Mouse (Mus musculus) effector memory CD4-positive, alpha-beta T cell, adult 7 months (primary cell): ENCODE results near the gene Serping1. TPM values are rescaled to one million over a fixed set of nuclear protein-coding genes. Genes with fewer than 3 reads are reported as not detected.

Source experiments
- polyA plus RNA-seq: library from polyadenylated mRNA; unstranded; fragments of 100-300 nt; shearing (Covaris generic); gene quantifications from one replicate; pipeline ENCODE4 v1.2.1, GENCODE M21; 2017

The Serping1 gene
- 0.45 TPM for polyA plus RNA-seq

GRCm38 (mm10) chr2:84775241-84775640 is at the start of gene Serping1:
Gene Serping1 (minus strand): TSS chr2:84775444.

GRCm38 (mm10) chr2:84822552-84822951 is 47.3 kb upstream of the Serping1 start, which contains the start of gene Smtnl1:
Gene Smtnl1 (minus strand): TSS chr2:84822652.

DNA sequence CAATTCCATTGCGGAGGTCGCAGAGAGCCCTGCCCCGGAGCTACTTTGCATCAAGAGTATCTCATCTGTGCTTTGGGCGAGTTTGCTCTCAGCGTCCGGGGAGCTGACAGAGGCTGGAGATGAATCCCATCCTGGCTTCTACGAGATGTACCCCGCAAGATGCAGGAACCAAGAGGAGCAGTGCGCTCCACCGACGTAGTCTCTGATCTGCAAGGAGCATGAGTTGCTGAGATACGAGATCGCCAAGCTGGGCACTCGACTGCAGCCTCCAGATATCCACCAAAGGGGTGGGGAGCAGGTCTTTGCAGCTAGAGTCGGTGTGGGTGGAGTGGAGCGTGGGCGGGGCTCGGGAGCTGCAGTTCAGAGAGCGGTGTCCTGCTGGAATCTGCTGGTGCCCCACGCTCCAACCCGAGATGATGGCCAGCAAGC is 23.3 kb upstream of the Serping1 start, which contains the start of gene Ube2l6:
Gene Ube2l6, plus strand, starts transcription at position 336 of the 429 bp plus-strand sequence.

DNA sequence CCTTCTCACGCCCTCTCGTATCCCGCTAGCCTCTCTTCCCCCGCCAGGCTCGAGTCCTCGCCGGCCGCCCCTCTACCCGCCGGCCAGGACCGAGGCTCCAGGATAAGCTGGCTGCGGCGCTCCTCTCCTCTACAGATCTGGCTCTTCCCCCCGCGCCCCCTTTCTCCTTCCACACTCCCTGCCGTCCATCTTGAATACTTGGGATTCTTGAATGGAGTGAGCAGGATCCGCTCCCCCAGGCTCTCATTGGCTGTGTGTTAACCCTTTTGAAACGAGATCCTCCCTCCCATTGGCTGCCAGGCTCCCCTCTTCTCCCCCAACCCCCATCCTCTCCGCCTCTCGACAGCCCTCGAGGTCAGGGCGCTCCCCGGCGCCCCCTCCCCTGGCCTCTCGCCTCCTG is 31.7 kb downstream of the Serping1 start, which contains the start of gene Gm19426:
Gene Gm19426, minus strand, starts transcription at position 95 of the 400 bp plus-strand sequence.

DNA sequence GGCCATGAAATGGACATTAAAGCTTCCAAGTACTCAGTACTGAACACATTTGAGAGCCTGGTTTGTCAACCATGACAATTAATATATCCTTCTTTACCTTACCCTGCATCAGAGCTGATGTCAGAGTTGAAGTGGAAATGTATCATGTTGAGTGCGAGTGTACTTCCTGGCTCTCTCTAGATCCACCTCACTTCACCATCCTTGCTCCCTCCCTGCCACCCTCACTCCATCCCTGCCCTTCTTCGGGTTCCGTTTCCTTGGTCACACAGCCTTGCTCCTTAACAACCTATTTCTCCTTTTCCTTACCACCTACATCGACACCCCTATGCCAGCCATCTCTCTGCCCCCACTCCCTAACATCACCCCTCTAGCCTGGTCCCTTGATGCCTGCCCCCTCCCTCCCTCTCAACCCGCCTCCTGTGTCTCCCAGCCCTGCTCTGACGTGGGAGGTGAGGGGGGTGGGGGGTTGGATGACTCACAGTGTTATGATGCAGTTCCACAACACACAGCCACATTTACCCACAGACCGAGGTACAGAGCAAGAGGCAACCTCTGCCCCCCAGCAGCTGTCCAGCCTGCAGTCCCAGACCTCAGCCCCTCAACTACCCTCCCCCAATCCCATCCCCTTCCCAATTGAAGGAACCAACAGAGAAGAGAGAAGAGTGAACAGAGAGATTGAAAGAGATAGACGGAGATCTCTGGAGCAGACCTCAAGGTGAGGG is 41.5 kb downstream of the Serping1 start, which contains the start of gene Ypel4:
Gene Ypel4, plus strand, starts transcription at position 480 of the 722 bp plus-strand sequence.

DNA sequence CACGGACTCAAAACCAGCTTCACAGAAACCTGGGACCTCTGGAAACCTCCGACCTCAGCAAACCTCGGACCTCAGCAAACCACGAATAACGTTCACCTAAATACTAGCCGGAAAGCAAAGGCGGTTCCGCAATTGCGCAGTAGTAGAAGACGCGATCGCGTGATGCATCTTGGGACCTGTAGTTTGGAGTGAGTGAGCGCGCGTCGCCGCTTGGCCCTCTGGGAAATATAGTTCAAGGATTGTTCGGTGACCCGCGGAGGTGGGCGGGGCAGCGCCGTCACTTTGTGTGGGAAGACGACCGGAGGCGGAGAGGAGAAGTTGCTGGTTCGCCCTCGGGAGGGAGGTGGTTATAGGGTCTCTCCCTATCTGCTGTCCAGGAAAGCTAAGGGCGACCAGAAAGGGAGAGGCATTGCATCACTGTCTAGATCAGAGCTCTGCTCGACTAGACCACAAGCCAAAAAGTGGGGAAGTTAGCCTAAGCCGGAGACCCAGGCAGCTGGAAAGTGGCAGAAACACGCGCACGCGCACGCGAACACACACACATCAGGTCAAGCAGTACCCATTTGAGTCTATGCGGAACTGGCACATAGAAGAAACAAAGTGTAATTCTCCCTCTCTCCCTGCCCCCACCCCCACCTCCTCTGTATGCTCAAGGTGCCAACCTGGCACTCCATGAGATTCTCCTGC is 47.9 kb downstream of the Serping1 start, which contains the start of gene Clp1:
Gene Clp1, minus strand, starts transcription at position 179 of the 687 bp plus-strand sequence.

Other genes with a start within 250 kb of the Serping1 start
- gene Ctnnd1, start 124.7 kb downstream of the Serping1 start, polyA plus RNA-seq, result not detected
- not detected for gene Btbd18, start 116.4 kb downstream of the Serping1 start, polyA plus RNA-seq
- gene Selenoh, start 104.7 kb downstream of the Serping1 start, polyA plus RNA-seq, result 49.2 TPM
- gene Gm28635, start 97.4 kb downstream of the Serping1 start, polyA plus RNA-seq, result not detected
- 14.0 TPM for gene Med19, start 97.0 kb downstream of the Serping1 start, polyA plus RNA-seq
- gene Tmx2, start 96.3 kb downstream of the Serping1 start, polyA plus RNA-seq, result 54.1 TPM
- gene Zdhhc5, start 60.3 kb downstream of the Serping1 start, polyA plus RNA-seq, result 54.3 TPM
- 93.8 TPM for gene Clp1, start 48.1 kb downstream of the Serping1 start, polyA plus RNA-seq
- 0.99 TPM for gene Ypel4, start 41.4 kb downstream of the Serping1 start, polyA plus RNA-seq
- gene Gm19426, start 31.8 kb downstream of the Serping1 start, polyA plus RNA-seq, result not detected
- gene Ube2l6, start 23.4 kb upstream of the Serping1 start, polyA plus RNA-seq, result 6.1 TPM
- gene Smtnl1, start 47.2 kb upstream of the Serping1 start, polyA plus RNA-seq, result not detected
- gene Timm10, start 51.6 kb upstream of the Serping1 start, polyA plus RNA-seq, result 14.3 TPM
- gene Slc43a1, start 63.4 kb upstream of the Serping1 start, polyA plus RNA-seq, result 19.3 TPM
- not detected for gene Rtn4rl2, start 111.3 kb upstream of the Serping1 start, polyA plus RNA-seq
- gene Slc43a3, start 161.1 kb upstream of the Serping1 start, polyA plus RNA-seq, result 2.1 TPM
- gene Prg2, start 205.0 kb upstream of the Serping1 start, polyA plus RNA-seq, result not detected
- gene Prg3, start 212.8 kb upstream of the Serping1 start, polyA plus RNA-seq, result not detected